Mouse (Mus musculus) cerebellum, postnatal 25 days (tissue): ENCODE results near the gene Otos.

ENCODE experiments used
- DNase-seq, 2 experiments: peaks; one replicate each; pipeline ENCODE4 v3.0.0; 2021; ENCODE audit warnings: mixed read lengths in 2 of 2

Gene Otos

DNA sequence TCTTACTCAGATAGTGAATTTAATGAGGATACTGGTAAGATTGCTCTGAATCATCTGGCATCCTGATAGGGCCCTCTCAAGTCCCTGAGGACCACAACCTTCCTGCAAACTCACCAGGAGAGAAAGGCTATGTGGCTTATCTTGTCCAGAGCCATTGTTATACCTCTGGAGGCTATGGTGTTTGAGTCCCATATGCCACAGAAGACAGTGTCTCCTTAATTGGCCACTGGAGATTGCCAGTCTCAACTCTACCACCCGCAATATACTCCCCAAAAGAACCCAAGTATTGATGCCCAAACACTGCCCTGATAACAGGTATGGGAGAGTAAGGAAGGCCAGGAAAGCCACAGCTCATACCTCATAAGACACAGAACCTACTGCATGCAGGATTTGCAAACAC, 43.2 kb downstream of the Otos start, which contains the start of gene Olfr1410:
Gene Olfr1410, plus strand, starts transcription at position 301 of the 400 bp plus-strand sequence.
- no peak for DNase-seq

- no peak for DNase-seq
Observed at GRCm38 (mm10) chr1:92596019-92596418, 52.6 kb downstream of the Otos start.
